Mouse (Mus musculus): ENCODE results near the gene Tctex1d1. TPM values are rescaled to one million over a fixed set of nuclear protein-coding genes. Genes with fewer than 3 reads are reported as not detected.

Gene Tctex1d1
- polyA plus RNA-seq, 1 experiment from 2014 or later: 0.76 TPM

GRCm38 (mm10) chr4:102964174-102964573 is 14.2 kb upstream of the Tctex1d1 start:
- no peak overlapping the region for H3K9ac ChIP-seq (ENCODE audit: low read length)
- ATAC-seq: no peak
- peaks cover 13% of the 10 kb centered on the region; the same call in 1 of the 2 replicates for H3K36me3 ChIP-seq (ENCODE audit: control insufficient read depth, insufficient read depth, low read length)
- no peak overlapping the region for H3K27ac ChIP-seq (ENCODE audit: low read depth, low read length)
- no peak overlapping the region for H3K4me2 ChIP-seq (ENCODE audit: low read length)
- no peak for DNase-seq (ENCODE audit: low spot score)
- H3K9me3 ChIP-seq (replicated peaks; ENCODE audit: control insufficient read depth, low read length): no peaks in the 10 kb centered on the region
- WGBS: 73% methylated on average over 3 of the region's 3 CpGs
- no peaks in the 10 kb centered on the region for H3K4me1 ChIP-seq (ENCODE audit: control insufficient read depth, insufficient read depth, low read length)
- no peak overlapping the region for H3K4me3 ChIP-seq (ENCODE audit: low read depth, low read length)
- no peaks in the 10 kb centered on the region for H3K27me3 ChIP-seq (replicated peaks; ENCODE audit: control insufficient read depth, insufficient read depth, low read length)

DNA sequence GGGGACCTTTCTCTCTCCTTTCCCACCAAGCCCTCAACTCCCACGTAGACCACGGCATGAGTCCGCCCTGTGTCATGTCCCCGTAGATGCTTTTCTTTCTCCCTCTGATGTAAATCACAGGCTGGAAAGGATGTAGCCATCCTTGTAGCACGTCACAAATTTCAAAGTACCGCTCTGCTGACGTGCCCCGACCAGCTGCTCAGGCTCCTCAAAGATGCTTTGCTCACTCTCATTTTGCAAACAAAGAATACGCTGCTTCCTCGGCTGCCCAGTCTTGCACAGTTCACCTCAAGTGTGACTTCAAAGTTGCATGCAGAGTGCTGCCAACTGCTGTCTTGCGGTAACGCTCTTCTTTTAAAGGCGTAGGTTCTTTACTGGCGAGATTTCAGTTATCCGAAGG is 10.6 kb upstream of the Tctex1d1 start:
- Histone ChIP-seq H3K27me3 (replicated peaks; ENCODE audit: control insufficient read depth, insufficient read depth, low read length) (no peaks in the 10 kb centered on the region), H3K4me3 (ENCODE audit: low read depth, low read length) (no peak overlapping the region), H3K36me3 (ENCODE audit: control insufficient read depth, insufficient read depth, low read length) (peaks cover 15% of the 10 kb centered on the region; the same call in 1 of the 2 replicates), H3K27ac (ENCODE audit: low read depth, low read length) (no peak overlapping the region), H3K9me3 (replicated peaks; ENCODE audit: control insufficient read depth, low read length) (no peaks in the 10 kb centered on the region), H3K4me2 (ENCODE audit: low read length) (no peak overlapping the region), H3K4me1 (ENCODE audit: control insufficient read depth, insufficient read depth, low read length) (no peaks in the 10 kb centered on the region), H3K9ac (ENCODE audit: low read length) (no peak overlapping the region)
- DNase-seq (ENCODE audit: low spot score): no peak
- 89% methylated on average over 15 of the region's 15 CpGs for WGBS
- ATAC-seq: no peak

DNA sequence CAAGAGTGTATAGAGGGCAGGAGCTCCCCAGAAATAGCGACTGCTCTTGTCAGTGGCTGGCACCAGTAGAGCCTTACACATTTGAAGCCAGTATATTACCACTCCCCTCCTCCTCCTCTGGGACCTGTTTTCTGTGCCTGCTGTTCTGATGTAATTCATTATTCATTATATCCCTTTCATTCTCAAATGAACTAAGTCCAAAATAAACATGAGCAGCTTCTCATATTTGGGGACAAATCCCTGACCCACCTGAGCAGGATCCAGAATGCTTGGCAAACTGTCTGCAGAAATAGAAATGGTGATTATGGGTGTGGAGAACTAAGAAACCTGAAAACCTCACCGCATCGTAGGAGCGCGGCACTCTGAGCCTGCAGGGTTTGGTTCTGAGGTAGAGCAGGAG is 8.8 kb upstream of the Tctex1d1 start:
- Histone ChIP-seq H3K9me3 (replicated peaks; ENCODE audit: control insufficient read depth, low read length) (no peaks in the 10 kb centered on the region), H3K4me3 (ENCODE audit: low read depth, low read length) (no peak overlapping the region), H3K4me1 (ENCODE audit: control insufficient read depth, insufficient read depth, low read length) (no peaks in the 10 kb centered on the region), H3K9ac (ENCODE audit: low read length) (no peak overlapping the region), H3K27ac (ENCODE audit: low read depth, low read length) (no peak overlapping the region), H3K27me3 (replicated peaks; ENCODE audit: control insufficient read depth, insufficient read depth, low read length) (no peaks in the 10 kb centered on the region), H3K36me3 (ENCODE audit: control insufficient read depth, insufficient read depth, low read length) (peaks cover 15% of the 10 kb centered on the region; the same call in 1 of the 2 replicates), H3K4me2 (ENCODE audit: low read length) (no peak overlapping the region)
- ATAC-seq: no peak
- WGBS: 97% methylated on average over 5 of the region's 5 CpGs
- no peak for DNase-seq (ENCODE audit: low spot score)

GRCm38 (mm10) chr4:102971159-102971558 is 7.2 kb upstream of the Tctex1d1 start:
- no peak overlapping the region for H3K4me3 ChIP-seq (ENCODE audit: low read depth, low read length)
- peaks cover 15% of the 10 kb centered on the region; the same call in 1 of the 2 replicates for H3K36me3 ChIP-seq (ENCODE audit: control insufficient read depth, insufficient read depth, low read length)
- H3K27me3 ChIP-seq (replicated peaks; ENCODE audit: control insufficient read depth, insufficient read depth, low read length): 0 out of 2 replicates have a peak, but pooled peaks cover under 1% of the 10 kb centered on the region
- WGBS: 79% methylated on average over 5 of the region's 5 CpGs
- H3K4me2 ChIP-seq (ENCODE audit: low read length): no peak overlapping the region
- no peaks in the 10 kb centered on the region for H3K9me3 ChIP-seq (replicated peaks; ENCODE audit: control insufficient read depth, low read length)
- H3K4me1 ChIP-seq (ENCODE audit: control insufficient read depth, insufficient read depth, low read length): no peaks in the 10 kb centered on the region
- no peak overlapping the region for H3K27ac ChIP-seq (ENCODE audit: low read depth, low read length)
- ATAC-seq (no peak), DNase-seq (ENCODE audit: low spot score) (no peak)
- no peak overlapping the region for H3K9ac ChIP-seq (ENCODE audit: low read length)

DNA sequence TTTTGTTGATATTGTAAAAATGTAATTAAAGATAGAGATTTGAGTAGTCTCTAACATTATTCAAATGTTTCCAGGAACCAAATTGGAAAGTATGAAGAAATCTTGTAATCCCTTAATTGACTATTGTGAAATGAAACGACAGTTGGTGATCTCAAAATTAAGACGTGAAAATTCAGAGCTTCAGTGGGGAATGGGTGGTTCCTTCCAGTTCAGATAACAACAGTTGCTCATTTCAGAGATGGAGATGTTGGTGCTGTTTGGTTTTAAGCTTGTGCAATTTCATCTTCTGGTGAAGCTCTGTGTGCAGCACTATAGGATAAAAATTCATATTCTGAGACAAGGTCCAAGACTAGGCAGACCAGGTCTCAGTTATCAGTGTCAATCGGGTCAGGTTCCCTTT is 6.3 kb upstream of the Tctex1d1 start:
- H3K27ac ChIP-seq (ENCODE audit: low read depth, low read length): no peak overlapping the region
- H3K4me3 ChIP-seq (ENCODE audit: low read depth, low read length): no peak overlapping the region
- DNase-seq (ENCODE audit: low spot score) (no peak), ATAC-seq (no peak)
- no peak overlapping the region for H3K9ac ChIP-seq (ENCODE audit: low read length)
- 66% methylated on average over 3 of the region's 3 CpGs for WGBS
- H3K9me3 ChIP-seq (replicated peaks; ENCODE audit: control insufficient read depth, low read length): no peaks in the 10 kb centered on the region
- H3K27me3 ChIP-seq (replicated peaks; ENCODE audit: control insufficient read depth, insufficient read depth, low read length): 0 out of 2 replicates have a peak, but pooled peaks cover 5% of the 10 kb centered on the region
- H3K4me1 ChIP-seq (ENCODE audit: control insufficient read depth, insufficient read depth, low read length): no peaks in the 10 kb centered on the region; the same call in 1 of the 2 replicates
- H3K4me2 ChIP-seq (ENCODE audit: low read length): no peak overlapping the region
- peaks cover 12% of the 10 kb centered on the region; the same call in 1 of the 2 replicates for H3K36me3 ChIP-seq (ENCODE audit: control insufficient read depth, insufficient read depth, low read length)

DNA sequence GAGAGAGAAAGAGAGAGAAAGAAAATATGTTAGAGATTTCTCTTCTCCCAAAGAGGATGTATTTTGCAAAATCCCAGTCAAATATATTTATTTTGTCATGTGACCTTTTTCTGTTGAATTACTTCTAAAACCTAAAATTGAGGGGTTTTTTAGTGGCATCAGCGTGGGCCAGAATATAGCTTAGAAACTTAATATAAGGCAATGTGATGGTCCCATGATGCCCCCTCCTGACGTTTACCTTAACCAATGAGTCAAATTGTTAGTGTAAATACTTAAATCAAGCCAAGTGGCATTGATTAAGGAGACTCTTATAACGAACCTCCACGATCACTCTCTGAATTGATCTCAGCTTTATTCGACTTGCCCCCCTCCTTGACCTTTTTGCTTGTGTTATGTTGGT is 4.2 kb upstream of the Tctex1d1 start:
- no peak overlapping the region for H3K4me2 ChIP-seq (ENCODE audit: low read length)
- no peak for ATAC-seq
- H3K36me3 ChIP-seq (ENCODE audit: control insufficient read depth, insufficient read depth, low read length): 0 out of 2 replicates have a peak, but pooled peaks cover 2% of the 10 kb centered on the region
- peaks cover 6% of the 10 kb centered on the region; the same call in 1 of the 2 replicates for H3K4me1 ChIP-seq (ENCODE audit: control insufficient read depth, insufficient read depth, low read length)
- H3K27me3 ChIP-seq (replicated peaks; ENCODE audit: control insufficient read depth, insufficient read depth, low read length): peaks cover 17% of the 10 kb centered on the region; the same call in 1 of the 2 replicates
- no peak for DNase-seq (ENCODE audit: low spot score)
- no peak overlapping the region for H3K9ac ChIP-seq (ENCODE audit: low read length)
- no peak overlapping the region for H3K27ac ChIP-seq (ENCODE audit: low read depth, low read length)
- WGBS: 42% methylated on average over 5 of the region's 5 CpGs
- H3K4me3 ChIP-seq (ENCODE audit: low read depth, low read length): no peak overlapping the region
- no peaks in the 10 kb centered on the region for H3K9me3 ChIP-seq (replicated peaks; ENCODE audit: control insufficient read depth, low read length)

DNA sequence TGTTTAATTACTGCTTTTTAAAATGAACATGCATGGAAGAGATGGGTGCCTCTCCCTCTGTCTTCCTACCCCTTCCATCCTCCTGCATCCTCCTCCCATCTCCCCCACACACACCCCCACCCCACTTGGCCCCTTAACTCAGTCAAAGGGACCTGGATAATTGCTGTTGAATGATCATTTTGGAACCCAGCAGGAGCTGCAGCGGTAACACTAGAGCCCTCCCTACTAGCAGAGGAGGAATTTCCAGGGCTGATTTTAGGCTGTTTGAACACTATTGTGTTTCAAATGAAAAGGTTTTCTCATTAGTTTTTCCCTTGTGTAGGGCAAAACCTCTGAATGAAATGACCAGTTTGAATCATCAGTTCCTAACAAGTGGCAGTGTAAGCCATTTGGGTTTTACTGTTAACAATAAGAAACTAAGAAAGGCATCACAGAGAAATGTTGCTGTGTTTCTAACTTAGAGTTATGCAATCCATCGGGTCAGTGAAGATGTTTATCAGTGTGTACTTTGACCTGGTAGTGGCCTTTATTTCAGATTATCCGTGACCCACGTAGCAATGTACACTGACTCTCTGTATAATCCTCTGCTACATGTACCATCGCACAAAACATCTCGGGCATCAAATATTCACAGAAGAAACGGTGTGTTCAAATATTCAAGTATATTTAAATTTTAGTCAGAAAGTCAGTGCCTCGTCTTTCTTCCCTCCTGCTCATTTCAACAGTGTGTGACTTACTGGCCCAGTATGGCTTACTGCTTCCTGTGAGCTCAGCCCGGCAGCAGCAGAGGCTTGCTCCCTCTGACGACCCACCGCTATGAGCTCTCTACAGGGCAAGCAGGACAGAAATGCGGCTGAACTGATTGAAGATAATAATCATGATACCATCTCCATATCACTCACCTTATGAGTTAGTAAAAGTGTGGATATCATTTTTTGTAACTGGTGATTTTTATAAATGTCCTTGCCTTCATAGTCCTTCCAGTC is 1.8 kb upstream of the Tctex1d1 start:
- no peak overlapping the region for H3K9ac ChIP-seq (ENCODE audit: low read length)
- no peaks in the 10 kb centered on the region for H3K9me3 ChIP-seq (replicated peaks; ENCODE audit: control insufficient read depth, low read length)
- ATAC-seq (no peak), DNase-seq (ENCODE audit: low spot score) (peak; percentile 26)
- H3K27me3 ChIP-seq (replicated peaks; ENCODE audit: control insufficient read depth, insufficient read depth, low read length): peaks cover 23% of the 10 kb centered on the region; the same call in 1 of the 2 replicates
- H3K36me3 ChIP-seq (ENCODE audit: control insufficient read depth, insufficient read depth, low read length): no peaks in the 10 kb centered on the region
- WGBS: 10% methylated on average over 12 of the region's 12 CpGs
- no peak overlapping the region for H3K4me2 ChIP-seq (ENCODE audit: low read length)
- peaks cover 6% of the 10 kb centered on the region; the same call in 1 of the 2 replicates for H3K4me1 ChIP-seq (ENCODE audit: control insufficient read depth, insufficient read depth, low read length)
- H3K27ac ChIP-seq (ENCODE audit: low read depth, low read length): no peak overlapping the region
- H3K4me3 ChIP-seq (ENCODE audit: low read depth, low read length): no peak overlapping the region

GRCm38 (mm10) chr4:102977778-102978321 is 556 bp upstream of the Tctex1d1 start:
- no peak for ATAC-seq
- Histone ChIP-seq H3K4me2 (ENCODE audit: low read length) (peak overlapping the region; percentile 28; the same call in 1 of the 2 replicates), H3K4me1 (ENCODE audit: control insufficient read depth, insufficient read depth, low read length) (peaks cover 6% of the 10 kb centered on the region; the same call in 1 of the 2 replicates), H3K27ac (ENCODE audit: low read depth, low read length) (no peak overlapping the region), H3K4me3 (ENCODE audit: low read depth, low read length) (no peak overlapping the region), H3K9ac (ENCODE audit: low read length) (no peak overlapping the region), H3K9me3 (replicated peaks; ENCODE audit: control insufficient read depth, low read length) (no peaks in the 10 kb centered on the region), H3K27me3 (replicated peaks; ENCODE audit: control insufficient read depth, insufficient read depth, low read length) (peaks cover 23% of the 10 kb centered on the region; the same call in 1 of the 2 replicates), H3K36me3 (ENCODE audit: control insufficient read depth, insufficient read depth, low read length) (no peaks in the 10 kb centered on the region)
- 11% methylated on average over 16 of the region's 16 CpGs for WGBS
- peak; percentile 22 for DNase-seq (ENCODE audit: low spot score)
